18 mouse cellular contexts compared by ENCODE assay signal in genomic region chr9:24963290-24963689, GRCm38 (mm10).
"Had no signal": no experiment of that assay in that cellular context is flagged by ENCODE, and none has a peak within 500 bp of the region (broad histone marks: within the 10 kb centered on the region; RNA-seq: fewer than 3 reads in every experiment).

No protein-coding gene starts in this region.

- ATAC-seq: midbrain, embryonic 16.5 days had no signal

- H3K9ac ChIP-seq: lung, embryonic 14.5 days; midbrain, embryonic 12.5 days; neural tube, embryonic 13.5 days; neural tube, embryonic 15.5 days had no signal

- H3K9me3 ChIP-seq: midbrain, embryonic 10.5 days; midbrain, embryonic 12.5 days; neural tube, embryonic 13.5 days; neural tube, embryonic 15.5 days had no signal

- H3K27me3 ChIP-seq: midbrain, embryonic 12.5 days; neural tube, embryonic 13.5 days; neural tube, embryonic 15.5 days had no signal

- H3K36me3 ChIP-seq: midbrain, embryonic 10.5 days; midbrain, embryonic 12.5 days; neural tube, embryonic 13.5 days; neural tube, embryonic 15.5 days had no signal

- H3K27ac ChIP-seq: midbrain, embryonic 10.5 days; midbrain, embryonic 12.5 days; neural tube, embryonic 13.5 days; neural tube, embryonic 15.5 days had no signal

- DNase-seq: lung, embryonic 14.5 days; lung, postnatal 10 days; lung, postnatal 4 days; midbrain, embryonic 14.5 days; retina, postnatal 1 day; right cerebral cortex, adult 18-20 months; right cerebral cortex, postnatal 25 days; right cerebral cortex, postnatal 4 days; spleen, adult 18-20 months; thymus, adult 18-20 months; thymus, postnatal 14 days; thymus, postnatal 36 days had no signal

- H3K4me1 ChIP-seq: midbrain, embryonic 10.5 days; midbrain, embryonic 12.5 days; neural tube, embryonic 15.5 days had no signal

- H3K4me2 ChIP-seq: lung, embryonic 14.5 days; midbrain, embryonic 12.5 days; neural tube, embryonic 13.5 days; neural tube, embryonic 15.5 days had no signal

- H3K4me3 ChIP-seq: midbrain, embryonic 10.5 days; midbrain, embryonic 12.5 days; myocyte; neural tube, embryonic 13.5 days; neural tube, embryonic 15.5 days had no signal
